Mouse (Mus musculus) MEL (cell line): ENCODE measurements at regions not wholly inside any gene's neighbourhood (a gene's known extent, or its start where the extent isn't known, plus 50 kb on each side); places are given as distances from the start of the nearest gene placed in this dataset.

Source experiments
- DNase-seq: peaks from one replicate; pipeline ENCODE4 v3.0.0; 2011; ENCODE audit warnings: low read depth, low spot score
- H3K27ac ChIP-seq: 2 replicates; pipeline ENCODE4 v1.5.1; 2012; ENCODE audit warnings: low read depth, mild to moderate bottlenecking, control low read depth, low read length, moderate library complexity; ENCODE audit not compliant: control insufficient read depth
- H3K27me3 ChIP-seq, 2 experiments: fragments of 150-350 bp in 1 of 2; sonication (generic) in 1 of 2; 2 replicates each; pipeline ENCODE4 v1.6.1; 2012; ENCODE audit warnings: low read length in 2 of 2, mild to moderate bottlenecking in 2 of 2, improper control_type of control experiment in 1 of 2, moderate library complexity in 1 of 2; ENCODE audit not compliant: insufficient read depth in 2 of 2, control insufficient read depth in 1 of 2
- H3K36me3 ChIP-seq, 2 experiments: 2 replicates each; pipeline ENCODE4 v1.6.1; 2012 to 2014; ENCODE audit warnings: low read length in 2 of 2, improper control_type of control experiment in 1 of 2, inconsistent platforms in 1 of 2, mild to moderate bottlenecking in 1 of 2; ENCODE audit not compliant: insufficient read depth in 2 of 2, control insufficient read depth in 1 of 2
- H3K4me1 ChIP-seq, 2 experiments: fragments of 150-350 bp in 1 of 2; sonication (generic) in 1 of 2; 2 replicates each; pipeline ENCODE4 v1.6.1; 2012; ENCODE audit warnings: low read length in 2 of 2, improper control_type of control experiment in 1 of 2, mild to moderate bottlenecking in 1 of 2; ENCODE audit not compliant: insufficient read depth in 2 of 2, control insufficient read depth in 1 of 2
- H3K4me3 ChIP-seq, 2 experiments: fragments of 150-350 bp in 1 of 2; sonication (generic) in 1 of 2; 2 replicates each; pipeline ENCODE4 v1.5.1; 2012; ENCODE audit warnings: low read depth in 2 of 2, low read length in 2 of 2, mild to moderate bottlenecking in 2 of 2, moderate library complexity in 2 of 2, control low read depth in 1 of 2, improper control_type of control experiment in 1 of 2; ENCODE audit not compliant: control insufficient read depth in 1 of 2, insufficient read depth in 1 of 2
- H3K79me2 ChIP-seq: 2 replicates; pipeline ENCODE4 v1.6.1; 2012; ENCODE audit warnings: mild to moderate bottlenecking, low read length, moderate library complexity; ENCODE audit not compliant: control insufficient read depth, poor library complexity, insufficient read depth
- H3K9ac ChIP-seq: 2 replicates; pipeline ENCODE4 v1.6.1; 2012; ENCODE audit warnings: low read depth, mild to moderate bottlenecking, control low read depth, low read length, moderate library complexity; ENCODE audit not compliant: control insufficient read depth, poor library complexity, severe bottlenecking
- H3K9me3 ChIP-seq: fragments of 150-350 bp; sonication (generic); replicated peaks from 2 replicates; pipeline ENCODE4 v1.6.1; 2012; ENCODE audit warnings: mild to moderate bottlenecking, low read length, improper control_type of control experiment, moderate library complexity; ENCODE audit not compliant: insufficient read depth
- CTCF ChIP-seq, 3 experiments: IDR thresholded peaks in 2 of 3; conservative IDR thresholded peaks in 1 of 3; 2 replicates each; pipeline ENCODE4 v1.5.1; 2011 to 2012; ENCODE audit warnings: low read length in 3 of 3, low read depth in 2 of 3, mild to moderate bottlenecking in 2 of 3, improper control_type of control experiment in 1 of 3, inconsistent platforms in 1 of 3, mixed read lengths in 1 of 3, moderate library complexity in 1 of 3; ENCODE audit not compliant: control insufficient read depth in 1 of 3, insufficient read depth in 1 of 3, poor library complexity in 1 of 3, severe bottlenecking in 1 of 3
- ELF1 ChIP-seq: IDR thresholded peaks from 2 replicates; pipeline ENCODE4 v1.6.1; 2014; ENCODE audit warnings: low read depth, mild to moderate bottlenecking, inconsistent platforms, low read length, improper control_type of control experiment, moderate library complexity
- ETS1 ChIP-seq: IDR thresholded peaks from 2 replicates; pipeline ENCODE4 v1.6.1; 2012; ENCODE audit warnings: low read depth, mild to moderate bottlenecking, inconsistent platforms, low read length, improper control_type of control experiment, moderate library complexity
- GABPA ChIP-seq: IDR thresholded peaks from 2 replicates; pipeline ENCODE4 v1.6.1; 2012; ENCODE audit warnings: low read depth, mild to moderate bottlenecking, inconsistent platforms, low read length, improper control_type of control experiment, moderate library complexity
- GATA1 ChIP-seq: IDR thresholded peaks from 2 replicates; pipeline ENCODE4 v1.6.1; 2011; ENCODE audit warnings: low read depth, low read length, improper control_type of control experiment
- JUND ChIP-seq: IDR thresholded peaks from 2 replicates; pipeline ENCODE4 v1.6.1; 2011; ENCODE audit warnings: low read depth, mild to moderate bottlenecking, improper control_type of control experiment, low read length
- KAT2A ChIP-seq: conservative IDR thresholded peaks from 2 replicates; pipeline ENCODE4 v1.6.1; 2012; ENCODE audit warnings: low read depth, low read length, improper control_type of control experiment, inconsistent platforms
- MAZ ChIP-seq: IDR thresholded peaks from 2 replicates; pipeline ENCODE4 v1.6.1; 2012; ENCODE audit warnings: low read depth, mild to moderate bottlenecking, inconsistent platforms, low read length, improper control_type of control experiment
- NELFE ChIP-seq: IDR thresholded peaks from 2 replicates; pipeline ENCODE4 v1.6.1; 2011; ENCODE audit warnings: low read depth, low read length, improper control_type of control experiment
- NRF1 ChIP-seq: IDR thresholded peaks from 2 replicates; pipeline ENCODE4 v1.6.1; 2014; ENCODE audit warnings: low read depth, mild to moderate bottlenecking, inconsistent platforms, low read length, improper control_type of control experiment, moderate library complexity; ENCODE audit not compliant: poor library complexity, insufficient read depth, severe bottlenecking
- RAD21 ChIP-seq: IDR thresholded peaks from 2 replicates; pipeline ENCODE4 v1.6.1; 2011; ENCODE audit warnings: mild to moderate bottlenecking, low read depth, low read length, improper control_type of control experiment
- RCOR1 ChIP-seq: IDR thresholded peaks from 2 replicates; pipeline ENCODE4 v1.6.1; 2012; ENCODE audit warnings: low read depth, mild to moderate bottlenecking, inconsistent platforms, low read length, improper control_type of control experiment
- TBP ChIP-seq: IDR thresholded peaks from 2 replicates; pipeline ENCODE4 v1.8.0; 2011; ENCODE audit warnings: low read depth, low read length, improper control_type of control experiment
- USF1 ChIP-seq: IDR thresholded peaks from 2 replicates; pipeline ENCODE4 v1.6.1; 2014; ENCODE audit warnings: low read depth, mild to moderate bottlenecking, inconsistent platforms, low read length, improper control_type of control experiment, moderate library complexity
- USF2 ChIP-seq, 2 experiments: IDR thresholded peaks; 2 replicates each; pipeline ENCODE4 v1.6.1; 2011 to 2012; ENCODE audit warnings: improper control_type of control experiment in 2 of 2, low read length in 2 of 2, borderline replicate concordance in 1 of 2, inconsistent platforms in 1 of 2, low read depth in 1 of 2, mild to moderate bottlenecking in 1 of 2; ENCODE audit not compliant: insufficient read depth in 1 of 2
- ZKSCAN1 ChIP-seq: IDR thresholded peaks from 2 replicates; pipeline ENCODE4 v1.6.1; 2012; ENCODE audit warnings: low read depth, mild to moderate bottlenecking, inconsistent platforms, low read length, improper control_type of control experiment, moderate library complexity
- ZNF384 ChIP-seq: IDR thresholded peaks from 2 replicates; pipeline ENCODE4 v1.6.1; 2012; ENCODE audit warnings: low read depth, mild to moderate bottlenecking, inconsistent platforms, low read length, improper control_type of control experiment

DNA sequence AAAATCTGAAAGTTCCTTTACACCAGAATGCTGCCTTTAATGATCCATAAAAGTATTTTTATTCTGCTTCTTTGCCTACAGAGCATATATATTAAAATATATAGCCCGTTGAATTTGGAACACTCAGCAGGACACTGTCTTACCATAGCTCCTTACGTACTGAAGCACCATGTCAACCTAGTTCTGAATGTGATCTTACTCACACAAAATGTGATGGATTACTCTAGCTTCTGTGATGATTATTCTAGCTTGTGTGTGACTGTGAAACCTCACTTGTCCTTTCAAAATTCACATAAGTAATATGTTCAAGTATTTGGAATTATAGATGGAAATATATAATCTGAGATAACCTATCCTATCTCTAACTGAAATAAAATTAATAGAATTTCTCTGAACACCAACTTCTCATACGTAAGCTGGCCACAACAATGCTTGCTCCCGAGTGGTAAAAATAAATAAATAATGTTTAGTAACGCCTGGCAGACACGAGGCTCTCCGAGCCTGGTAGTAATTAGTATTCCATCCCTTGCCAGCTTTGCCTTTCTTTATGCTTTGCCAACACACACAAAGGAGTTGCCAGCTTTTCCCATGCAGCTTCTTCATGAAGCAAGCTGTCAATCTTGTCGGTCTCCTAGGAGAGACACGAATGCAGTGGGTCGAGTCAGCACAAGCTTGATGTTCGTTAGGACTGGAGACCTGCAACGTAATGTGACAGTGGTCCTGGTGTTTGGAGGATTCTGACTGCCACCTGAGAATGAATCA is 271.9 kb upstream of the Dcbld2 start:
- H3K4me1 ChIP-seq, result no peaks in the 10 kb centered on the region
- no peaks in the 10 kb centered on the region for H3K79me2 ChIP-seq
- no peaks in the 10 kb centered on the region for H3K36me3 ChIP-seq
- DNase-seq, result no peak
- no peaks in the 10 kb centered on the region for H3K27me3 ChIP-seq
- no peak overlapping the region for H3K27ac ChIP-seq
- no peaks in the 10 kb centered on the region for H3K9me3 ChIP-seq
- no peak overlapping the region for H3K9ac ChIP-seq
- TF ChIP-seq GATA1 (no peak), RCOR1 (no peak), ELF1 (no peak), TBP (no peak), JUND (no peak), ETS1 (no peak), GABPA (no peak), KAT2A (no peak), RAD21 (no peak)
- TF ChIP-seq, all 39 proteins: peak for 0
- H3K4me3 ChIP-seq, result no peak overlapping the region

DNA sequence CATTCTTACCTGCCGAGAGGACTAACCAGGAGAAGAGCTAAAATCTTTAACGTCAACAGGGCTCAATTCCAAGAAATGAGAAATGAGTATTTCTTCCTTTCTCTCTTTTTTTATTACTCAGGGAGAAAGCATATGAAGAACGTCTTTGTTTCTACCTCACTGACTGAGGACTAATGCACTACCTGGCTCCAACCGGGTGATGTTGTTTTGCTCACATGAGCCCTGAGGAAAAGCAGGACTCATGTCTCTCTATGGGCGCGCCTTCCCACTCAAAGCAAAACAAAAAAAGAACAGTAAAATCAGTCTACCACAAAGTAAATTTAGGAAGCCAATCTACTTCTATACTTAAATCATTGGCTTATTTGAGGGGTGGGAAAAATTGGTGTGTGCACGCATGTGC is 271.3 kb upstream of the Dcbld2 start:
- no peaks in the 10 kb centered on the region for H3K4me1 ChIP-seq
- H3K4me3 ChIP-seq, result no peak overlapping the region
- H3K36me3 ChIP-seq, result no peaks in the 10 kb centered on the region
- H3K79me2 ChIP-seq, result no peaks in the 10 kb centered on the region
- no peak for TF ChIP-seq USF1
- no peak for TF ChIP-seq ZKSCAN1
- TF ChIP-seq ZNF384, result no peak
- TF ChIP-seq ELF1, result no peak
- TF ChIP-seq NRF1, result no peak
- TF ChIP-seq MAZ, result no peak
- TF ChIP-seq NELFE, result no peak
- TF ChIP-seq USF2 (IDR thresholded peaks at IDR 0.05; ENCODE audit: borderline replicate concordance in 1 of 2, insufficient read depth in 1 of 2, low read depth in 1 of 2, low read length in 2 of 2), result no peak
- TF ChIP-seq CTCF (IDR thresholded peaks at IDR 0.05 in 2 of 3, conservative IDR thresholded peaks at IDR 0.05 in 1 of 3; ENCODE audit: control insufficient read depth in 1 of 3, insufficient read depth in 1 of 3, low read depth in 2 of 3, low read length in 3 of 3, poor library complexity in 1 of 3, severe bottlenecking in 1 of 3), result no peak
- H3K27ac ChIP-seq, result no peak overlapping the region
- no peak overlapping the region for H3K9ac ChIP-seq
- DNase-seq, result no peak
- no peaks in the 10 kb centered on the region for H3K27me3 ChIP-seq
- no peaks in the 10 kb centered on the region for H3K9me3 ChIP-seq
